Mouse (Mus musculus): ENCODE results near the gene Matn3. TPM values are rescaled to one million over a fixed set of nuclear protein-coding genes. Genes with fewer than 3 reads are reported as not detected.
A peak's percentile ranks its signal among the peaks of the same experiment; 100 is the strongest.

Gene Matn3
- polyA plus RNA-seq, 1 experiment from 2014 or later = not detected

- no peaks in the 10 kb centered on the region for H3K36me3 ChIP-seq (ENCODE audit: control insufficient read depth, insufficient read depth, low read length)
- no peak overlapping the region for H3K9ac ChIP-seq (ENCODE audit: low read length)
- H3K4me2 ChIP-seq (ENCODE audit: low read length) = no peak overlapping the region
- no peaks in the 10 kb centered on the region for H3K4me1 ChIP-seq (ENCODE audit: control insufficient read depth in 2 of 2, insufficient read depth in 2 of 2, low read length in 2 of 2)
- WGBS = 68% methylated on average over 9 of the region's 9 CpGs
- H3K9me3 ChIP-seq (ENCODE audit: control insufficient read depth, low read length) = no peaks in the 10 kb centered on the region
- H3K27me3 ChIP-seq (ENCODE audit: control insufficient read depth, insufficient read depth, low read length) = peaks cover under 1% of the 10 kb centered on the region; the same call in 1 of the 2 replicates
- no peak overlapping the region for H3K4me3 ChIP-seq (ENCODE audit: control insufficient read depth in 1 of 2, insufficient read depth in 1 of 2, low read depth in 1 of 2, low read length in 2 of 2)
- no peak for ATAC-seq (ENCODE audit: insufficient number of reproducible peaks, insufficient read depth, low FRiP score, low read depth)
- no peak overlapping the region for H3K27ac ChIP-seq (replicated peaks in 1 of 2; ENCODE audit: control insufficient read depth in 1 of 2, insufficient read depth in 1 of 2, low read depth in 2 of 2, low read length in 2 of 2)
Measured at GRCm38 (mm10) chr12:8954161-8954561, 6.4 kb downstream of the Matn3 start.

DNA sequence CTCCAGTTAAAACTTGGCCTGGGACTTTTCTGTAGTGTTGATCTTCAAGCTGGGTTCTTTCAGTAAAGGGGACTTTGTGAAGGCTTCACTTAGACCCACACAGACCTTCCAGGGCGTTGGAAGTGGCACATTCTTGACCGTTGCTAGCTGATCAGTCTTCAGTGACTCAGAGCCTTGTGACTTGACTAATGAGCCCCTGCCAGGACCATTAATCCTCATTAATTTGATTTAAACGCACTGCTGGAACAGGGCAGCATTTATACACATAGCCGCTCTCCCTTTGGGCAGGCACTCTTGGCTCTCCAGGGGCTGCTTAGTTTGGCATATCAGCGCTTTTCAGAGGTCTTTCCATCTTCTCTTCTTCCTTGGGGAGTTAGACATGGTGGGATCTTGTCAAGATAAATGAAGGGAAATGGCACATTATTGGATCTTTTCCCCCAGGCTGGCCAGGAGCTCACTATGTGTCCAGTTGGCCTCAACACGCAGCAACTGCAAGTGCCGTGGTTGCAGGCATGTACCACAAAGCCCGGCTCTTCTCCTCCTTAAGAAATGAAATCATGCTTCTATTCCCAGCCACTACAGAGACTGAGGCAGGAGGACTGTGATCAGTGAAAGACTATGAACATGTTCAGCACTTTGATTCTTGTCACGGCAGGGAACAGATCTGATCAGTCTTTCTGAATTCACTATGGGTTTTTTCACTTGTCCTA is 14.0 kb downstream of the Matn3 start:
- H3K4me2 ChIP-seq (ENCODE audit: low read length) = no peak overlapping the region
- H3K9me3 ChIP-seq (ENCODE audit: control insufficient read depth, low read length) = no peaks in the 10 kb centered on the region
- H3K4me3 ChIP-seq (ENCODE audit: control insufficient read depth in 1 of 2, insufficient read depth in 1 of 2, low read depth in 1 of 2, low read length in 2 of 2) = no peak overlapping the region
- no peak for ATAC-seq (ENCODE audit: insufficient number of reproducible peaks, insufficient read depth, low FRiP score, low read depth)
- 72% methylated on average over 9 of the region's 9 CpGs for WGBS
- H3K4me1 ChIP-seq (ENCODE audit: control insufficient read depth in 2 of 2, insufficient read depth in 2 of 2, low read length in 2 of 2) = no peaks in the 10 kb centered on the region
- no peaks in the 10 kb centered on the region for H3K36me3 ChIP-seq (ENCODE audit: control insufficient read depth, insufficient read depth, low read length)
- no peak overlapping the region for H3K27ac ChIP-seq (replicated peaks in 1 of 2; ENCODE audit: control insufficient read depth in 1 of 2, insufficient read depth in 1 of 2, low read depth in 2 of 2, low read length in 2 of 2)
- no peak overlapping the region for H3K9ac ChIP-seq (ENCODE audit: low read length)
- H3K27me3 ChIP-seq (ENCODE audit: control insufficient read depth, insufficient read depth, low read length) = no peaks in the 10 kb centered on the region

DNA sequence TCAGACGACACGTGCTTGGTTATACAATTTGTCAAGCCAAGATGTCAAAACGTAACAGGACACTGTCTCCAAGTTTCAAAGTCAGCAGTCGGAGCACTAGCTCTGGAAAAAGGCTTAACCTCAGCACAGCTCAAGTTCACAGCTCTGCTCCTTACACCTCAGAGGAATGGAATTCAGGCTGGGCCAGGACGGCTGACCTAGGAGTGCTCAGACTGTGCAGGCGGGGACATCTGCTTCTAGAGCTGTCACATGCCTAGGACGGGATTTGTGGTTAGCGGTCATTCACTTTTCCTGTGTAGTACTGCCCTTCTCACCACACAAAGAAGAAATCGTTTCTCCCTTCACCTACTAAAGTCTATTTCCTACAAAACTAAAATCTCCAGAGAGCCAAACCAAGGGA is 22.1 kb downstream of the Matn3 start:
- H3K9me3 ChIP-seq (ENCODE audit: control insufficient read depth, low read length) = no peaks in the 10 kb centered on the region
- WGBS = 9% methylated on average over 9 of the region's 9 CpGs
- peak overlapping the region; percentile 62 to 83 for H3K27ac ChIP-seq (replicated peaks in 1 of 2; ENCODE audit: control insufficient read depth in 1 of 2, insufficient read depth in 1 of 2, low read depth in 2 of 2, low read length in 2 of 2)
- H3K4me1 ChIP-seq (ENCODE audit: control insufficient read depth in 2 of 2, insufficient read depth in 2 of 2, low read length in 2 of 2) = peaks cover 5 to 14% of the 10 kb centered on the region in 2 experiments
- no peak overlapping the region for H3K4me3 ChIP-seq (ENCODE audit: control insufficient read depth in 1 of 2, insufficient read depth in 1 of 2, low read depth in 1 of 2, low read length in 2 of 2)
- H3K27me3 ChIP-seq (ENCODE audit: control insufficient read depth, insufficient read depth, low read length) = no peaks in the 10 kb centered on the region
- peak overlapping the region; percentile 7 for H3K9ac ChIP-seq (ENCODE audit: low read length)
- no peaks in the 10 kb centered on the region for H3K36me3 ChIP-seq (ENCODE audit: control insufficient read depth, insufficient read depth, low read length)
- peak overlapping the region; percentile 37 for H3K4me2 ChIP-seq (ENCODE audit: low read length)
- peak; percentile 86 for ATAC-seq (ENCODE audit: insufficient number of reproducible peaks, insufficient read depth, low FRiP score, low read depth)

GRCm38 (mm10) chr12:8973820-8974465 is 26.2 kb downstream of the Matn3 start, which contains the start of gene Wdr35:
Gene Wdr35, plus strand, starts transcription at chr12:8973892.
- Histone ChIP-seq H3K36me3 (ENCODE audit: control insufficient read depth, insufficient read depth, low read length) (peaks cover 10% of the 10 kb centered on the region), H3K27ac (replicated peaks in 1 of 2; ENCODE audit: control insufficient read depth in 1 of 2, insufficient read depth in 1 of 2, low read depth in 2 of 2, low read length in 2 of 2) (peak within 1 kb of the TSS in 1 of 2 experiments; percentile 46; a peak in 1 of 4 replicates), H3K27me3 (ENCODE audit: control insufficient read depth, insufficient read depth, low read length) (no peaks in the 10 kb centered on the region), H3K9me3 (ENCODE audit: control insufficient read depth, low read length) (no peaks in the 10 kb centered on the region), H3K4me1 (ENCODE audit: control insufficient read depth in 2 of 2, insufficient read depth in 2 of 2, low read length in 2 of 2) (peaks cover 5 to 15% of the 10 kb centered on the region in 2 experiments), H3K9ac (ENCODE audit: low read length) (peak within 1 kb of the TSS; percentile 77), H3K4me2 (ENCODE audit: low read length) (peak within 1 kb of the TSS; percentile 97), H3K4me3 (ENCODE audit: control insufficient read depth in 1 of 2, insufficient read depth in 1 of 2, low read depth in 1 of 2, low read length in 2 of 2) (peak within 1 kb of the TSS; percentile 80 to 84)
- ATAC-seq (ENCODE audit: insufficient number of reproducible peaks, insufficient read depth, low FRiP score, low read depth) = peak; percentile 59; the same call in 1 of the 2 replicates
- WGBS = under 1% methylated on average over 44 of the region's 45 CpGs

DNA sequence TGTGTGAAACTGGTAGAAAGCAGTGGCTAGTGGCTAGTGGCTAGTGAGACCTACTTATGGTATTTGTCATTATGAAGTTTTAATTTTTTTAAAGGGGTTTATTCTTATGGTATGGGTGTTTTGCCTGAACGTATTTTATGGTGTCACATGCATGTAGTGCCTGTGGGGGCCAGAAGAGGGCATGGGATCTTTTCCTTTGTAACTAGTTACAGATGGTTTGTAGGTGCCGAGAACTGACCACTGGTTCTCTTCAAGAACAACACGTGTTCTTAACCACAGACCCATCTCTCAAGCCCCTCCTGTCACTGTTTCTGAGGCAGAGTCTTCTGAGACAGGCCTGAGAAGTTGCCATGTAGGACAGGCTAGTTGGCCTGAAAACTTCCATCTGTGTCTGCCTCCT is 27.3 kb downstream of the Matn3 start:
- H3K4me3 ChIP-seq (ENCODE audit: control insufficient read depth in 1 of 2, insufficient read depth in 1 of 2, low read depth in 1 of 2, low read length in 2 of 2) = no peak overlapping the region
- H3K4me1 ChIP-seq (ENCODE audit: control insufficient read depth in 2 of 2, insufficient read depth in 2 of 2, low read length in 2 of 2) = peaks cover 0 to 8% of the 10 kb centered on the region in 2 experiments; a peak in 1 of 4 replicates
- H3K27me3 ChIP-seq (ENCODE audit: control insufficient read depth, insufficient read depth, low read length) = no peaks in the 10 kb centered on the region
- no peak overlapping the region for H3K9ac ChIP-seq (ENCODE audit: low read length)
- ATAC-seq (ENCODE audit: insufficient number of reproducible peaks, insufficient read depth, low FRiP score, low read depth) = no peak
- 86% methylated on average over 3 of the region's 3 CpGs for WGBS
- no peaks in the 10 kb centered on the region for H3K9me3 ChIP-seq (ENCODE audit: control insufficient read depth, low read length)
- H3K27ac ChIP-seq (replicated peaks in 1 of 2; ENCODE audit: control insufficient read depth in 1 of 2, insufficient read depth in 1 of 2, low read depth in 2 of 2, low read length in 2 of 2) = no peak overlapping the region
- peaks cover 20% of the 10 kb centered on the region for H3K36me3 ChIP-seq (ENCODE audit: control insufficient read depth, insufficient read depth, low read length)
- H3K4me2 ChIP-seq (ENCODE audit: low read length) = no peak overlapping the region

GRCm38 (mm10) chr12:8993231-8993630 is 45.5 kb downstream of the Matn3 start:
- WGBS = 73% methylated on average over 8 of the region's 8 CpGs
- H3K27ac ChIP-seq (replicated peaks in 1 of 2; ENCODE audit: control insufficient read depth in 1 of 2, insufficient read depth in 1 of 2, low read depth in 2 of 2, low read length in 2 of 2) = no peak overlapping the region
- ATAC-seq (ENCODE audit: insufficient number of reproducible peaks, insufficient read depth, low FRiP score, low read depth) = no peak
- no peak overlapping the region for H3K9ac ChIP-seq (ENCODE audit: low read length)
- H3K4me3 ChIP-seq (ENCODE audit: control insufficient read depth in 1 of 2, insufficient read depth in 1 of 2, low read depth in 1 of 2, low read length in 2 of 2) = no peak overlapping the region
- H3K4me2 ChIP-seq (ENCODE audit: low read length) = no peak overlapping the region
- no peaks in the 10 kb centered on the region for H3K27me3 ChIP-seq (ENCODE audit: control insufficient read depth, insufficient read depth, low read length)
- no peaks in the 10 kb centered on the region for H3K4me1 ChIP-seq (ENCODE audit: control insufficient read depth in 2 of 2, insufficient read depth in 2 of 2, low read length in 2 of 2)
- H3K9me3 ChIP-seq (ENCODE audit: control insufficient read depth, low read length) = no peaks in the 10 kb centered on the region
- H3K36me3 ChIP-seq (ENCODE audit: control insufficient read depth, insufficient read depth, low read length) = no peaks in the 10 kb centered on the region

DNA sequence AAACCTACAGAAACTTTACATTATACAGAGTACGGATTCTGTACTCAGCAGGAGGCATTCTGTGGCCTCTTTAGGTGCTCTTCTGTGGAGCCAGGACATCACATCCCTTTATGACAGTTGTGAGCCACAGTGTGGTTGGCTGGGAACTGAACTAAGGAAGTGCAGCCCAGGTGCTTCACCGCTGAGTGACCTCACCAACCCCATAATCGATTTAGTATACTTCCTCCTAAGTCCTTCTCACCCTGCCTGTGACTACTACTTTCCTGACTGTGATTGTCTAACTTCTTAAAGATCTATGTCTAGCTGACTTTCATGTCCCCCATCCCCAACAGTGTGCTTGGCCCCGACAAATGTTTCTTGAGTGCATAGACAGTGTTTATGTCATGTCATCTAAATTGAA is 50.6 kb downstream of the Matn3 start:
- Histone ChIP-seq H3K9me3 (ENCODE audit: control insufficient read depth, low read length) (0 out of 2 replicates have a peak, but pooled peaks cover 2% of the 10 kb centered on the region), H3K4me2 (ENCODE audit: low read length) (no peak overlapping the region), H3K27ac (replicated peaks in 1 of 2; ENCODE audit: control insufficient read depth in 1 of 2, insufficient read depth in 1 of 2, low read depth in 2 of 2, low read length in 2 of 2) (no peak overlapping the region), H3K4me3 (ENCODE audit: control insufficient read depth in 1 of 2, insufficient read depth in 1 of 2, low read depth in 1 of 2, low read length in 2 of 2) (no peak overlapping the region), H3K4me1 (ENCODE audit: control insufficient read depth in 2 of 2, insufficient read depth in 2 of 2, low read length in 2 of 2) (no peaks in the 10 kb centered on the region), H3K27me3 (ENCODE audit: control insufficient read depth, insufficient read depth, low read length) (no peaks in the 10 kb centered on the region), H3K9ac (ENCODE audit: low read length) (no peak overlapping the region), H3K36me3 (ENCODE audit: control insufficient read depth, insufficient read depth, low read length) (no peaks in the 10 kb centered on the region)
- no peak for ATAC-seq (ENCODE audit: insufficient number of reproducible peaks, insufficient read depth, low FRiP score, low read depth)
- WGBS = 90% methylated on average over 4 of the region's 4 CpGs

Data from heart, embryonic 14.5 days (tissue).